Mouse (Mus musculus) neural tube, embryonic 14.5 days (tissue): ENCODE data around the gene Eml2. TPM values are rescaled to one million over a fixed set of nuclear protein-coding genes. Genes with fewer than 3 reads are reported as not detected.
A peak's percentile ranks its signal among the peaks of the same experiment; 100 is the strongest.
"Not testable (repeated sequence)": the region's sequence is repeated elsewhere in the genome, so short reads cannot be mapped to it uniquely, and the experiment has no call there.

ENCODE experiments used
- ATAC-seq: fragments of 200-750 bp; cut with Nextera tagmentation; 2 replicates; pipeline ENCODE4 v1.8.0; 2017; ENCODE audit warnings: low read depth, mild to moderate bottlenecking, moderate TSS enrichment, moderate library complexity
- H3K27ac ChIP-seq: fragments of 300-500 bp; sonication (generic); 2 replicates; pipeline ENCODE4 v1.5.1; 2014; ENCODE audit warnings: low read depth, mild to moderate bottlenecking, control low read depth, low read length, moderate library complexity, mixed read lengths
- H3K27me3 ChIP-seq: fragments of 300-500 bp; sonication (generic); 2 replicates; pipeline ENCODE4 v1.6.1; 2014; ENCODE audit warnings: low read length; ENCODE audit not compliant: control insufficient read depth, insufficient read depth
- H3K36me3 ChIP-seq: fragments of 300-500 bp; sonication (generic); 2 replicates; pipeline ENCODE4 v1.6.1; 2014; ENCODE audit warnings: low read length, mixed read lengths; ENCODE audit not compliant: control insufficient read depth, insufficient read depth
- H3K4me1 ChIP-seq: fragments of 300-500 bp; sonication (generic); 2 replicates; pipeline ENCODE4 v1.6.1; 2014; ENCODE audit warnings: low read length; ENCODE audit not compliant: control insufficient read depth, insufficient read depth
- H3K4me2 ChIP-seq: fragments of 300-500 bp; sonication (generic); 2 replicates; pipeline ENCODE4 v1.6.1; 2014; ENCODE audit warnings: mild to moderate bottlenecking, low read depth, low read length, control low read depth
- H3K4me3 ChIP-seq: fragments of 300-500 bp; sonication (generic); 2 replicates; pipeline ENCODE4 v1.5.1; 2014; ENCODE audit warnings: low read depth, low read length, control low read depth, mixed read lengths
- H3K9ac ChIP-seq: fragments of 300-500 bp; sonication (generic); replicated peaks from 2 replicates; pipeline ENCODE4 v1.6.1; 2014; ENCODE audit warnings: low read depth, mild to moderate bottlenecking, control low read depth, low read length, mixed read lengths
- H3K9me3 ChIP-seq: fragments of 300-500 bp; sonication (generic); 2 replicates; pipeline ENCODE4 v1.6.1; 2016; ENCODE audit warnings: low read length; ENCODE audit not compliant: control insufficient read depth
- WGBS: fragments of 180-500 bp; shearing (Covaris S2); extraction: QIAGEN DNeasy Blood & Tissue Kit; methylation state at CpG from one replicate; pipeline ENCODE4 v1.1.7; 2014; 5-methylcytosine and 5-hydroxymethylcytosine counted together
- polyA plus RNA-seq: library from polyadenylated mRNA; unstranded; fragments of >200 nt; fragmentation: Nextera tagmentation; extraction: Ambion mirVana; gene quantifications from 2 replicates; pipeline ENCODE4 v1.2.1, GENCODE M21; 2014

Gene Eml2
- polyA plus RNA-seq, 1 experiment from 2014 or later: 3.5 TPM

DNA sequence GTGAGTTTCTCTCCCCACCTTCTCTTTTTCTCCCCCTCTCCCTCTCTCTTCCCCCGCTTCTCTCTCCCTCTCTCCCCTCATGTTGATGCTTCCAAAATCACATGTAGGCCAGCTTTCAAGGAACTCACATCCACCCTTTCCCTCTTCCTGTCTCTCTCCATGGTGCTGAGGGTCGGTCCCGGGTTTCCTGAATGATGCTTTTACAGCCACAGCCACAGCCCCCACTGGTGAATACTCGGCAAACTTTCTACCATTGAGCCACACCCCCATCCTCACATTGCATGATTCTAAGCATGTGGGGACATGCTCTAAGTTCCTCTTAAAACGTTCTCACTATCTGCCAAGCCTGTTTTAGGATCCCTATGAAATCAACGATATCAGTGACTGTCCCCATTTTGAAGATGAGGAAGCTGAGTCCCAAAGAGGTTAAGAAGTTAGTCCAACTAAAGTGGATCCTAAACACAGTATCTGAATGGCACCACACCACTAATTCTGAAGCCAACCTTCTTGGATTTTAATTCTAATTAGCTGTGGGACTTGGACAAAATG, 28.6 kb upstream of the Eml2 start:
- Histone ChIP-seq H3K4me1 (peaks cover 14% of the 10 kb centered on the region), H3K9ac (no peak overlapping the region), H3K4me3 (peak overlapping the region; percentile 65; the same call in 1 of the 2 replicates), H3K9me3 (no peaks in the 10 kb centered on the region), H3K27ac (no peak overlapping the region), H3K36me3 (peaks cover 8% of the 10 kb centered on the region), H3K4me2 (peak overlapping the region; percentile 90), H3K27me3 (no peaks in the 10 kb centered on the region)
- no peak for ATAC-seq
- WGBS: 58% methylated on average over 6 of the region's 6 CpGs

DNA sequence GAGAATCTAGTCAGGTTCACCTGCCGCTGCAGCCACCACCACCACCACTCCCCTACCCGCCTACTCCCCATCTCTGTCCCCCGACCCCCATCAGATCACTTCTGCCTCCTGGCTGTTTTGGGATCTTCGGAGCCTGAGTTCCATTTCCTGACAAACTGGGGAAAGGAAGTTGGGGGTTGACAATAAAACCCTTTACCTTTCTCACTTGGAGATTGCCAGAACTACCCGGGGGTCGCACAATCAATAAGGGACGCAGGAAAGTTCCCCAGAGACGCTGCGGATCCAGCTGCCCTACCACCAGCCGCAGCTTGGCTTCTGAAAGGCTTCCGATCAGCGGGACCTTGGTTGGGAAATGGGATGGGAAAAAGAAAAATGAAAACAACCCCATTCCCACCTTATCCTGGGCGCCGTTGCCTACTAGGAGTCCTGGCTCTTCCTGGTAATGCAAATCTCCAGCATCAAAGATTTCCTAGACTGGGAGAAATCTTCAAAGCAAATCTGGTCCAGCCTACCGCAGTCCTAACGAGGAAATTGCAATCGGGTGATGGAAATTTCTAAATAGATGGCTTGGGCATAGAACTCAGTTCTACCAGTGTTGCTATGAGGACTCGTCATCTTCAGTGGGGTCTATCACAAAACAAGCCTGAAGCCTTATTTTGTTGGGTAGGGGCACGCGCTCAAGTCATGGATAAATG, 27.9 kb upstream of the Eml2 start:
- Histone ChIP-seq H3K4me3 (peak overlapping the region; percentile 65), H3K9ac (peak overlapping the region; percentile 33), H3K9me3 (no peaks in the 10 kb centered on the region), H3K27me3 (no peaks in the 10 kb centered on the region), H3K36me3 (peaks cover 13% of the 10 kb centered on the region), H3K27ac (peak overlapping the region; percentile 61), H3K4me1 (peaks cover 14% of the 10 kb centered on the region), H3K4me2 (peak overlapping the region; percentile 90)
- WGBS: 10% methylated on average over 20 of the region's 20 CpGs
- ATAC-seq: no peak

DNA sequence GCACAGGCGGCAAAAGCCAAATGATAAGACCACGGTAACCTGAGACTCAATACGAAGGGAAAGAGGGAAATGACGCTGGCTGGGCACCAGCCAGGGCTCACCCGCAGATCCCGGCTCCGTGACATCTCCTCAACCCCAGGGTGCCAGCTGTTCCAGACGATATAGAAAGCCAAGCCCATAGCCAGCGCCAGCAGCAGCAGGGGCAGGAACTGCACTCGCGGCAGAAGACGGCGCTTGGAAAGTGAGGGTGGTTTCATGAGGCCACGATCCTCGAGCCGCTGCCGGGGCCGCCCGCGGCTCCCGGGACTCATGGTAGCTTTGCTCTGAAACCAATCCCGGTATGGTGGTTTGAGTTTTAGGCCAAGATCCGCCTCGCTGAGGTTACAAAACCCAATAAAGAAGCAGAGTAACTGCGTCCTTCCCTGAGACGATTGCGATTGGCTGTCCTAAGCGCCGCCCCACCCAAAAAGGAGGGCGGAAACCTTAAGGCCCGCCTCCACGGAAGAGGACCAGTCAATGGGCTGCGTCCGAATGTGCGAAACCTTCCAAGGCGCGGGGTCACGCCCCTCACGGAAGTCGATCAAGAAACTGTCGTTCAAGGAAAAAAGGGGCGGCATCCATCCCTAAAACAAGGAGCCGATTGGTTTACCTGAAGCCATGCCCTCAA, 27.2 kb upstream of the Eml2 start, which contains the start of gene Qpctl:
Gene Qpctl (minus strand): TSS at position 417 of the 667 bp plus-strand sequence.
- Histone ChIP-seq H3K36me3 (peaks cover 16% of the 10 kb centered on the region), H3K27ac (peak within 1 kb of the TSS; percentile 61), H3K9ac (peak within 1 kb of the TSS; percentile 67), H3K9me3 (no peaks in the 10 kb centered on the region), H3K4me3 (peak within 1 kb of the TSS; percentile 65), H3K4me2 (peak within 1 kb of the TSS; percentile 90), H3K27me3 (no peaks in the 10 kb centered on the region), H3K4me1 (peaks cover 14% of the 10 kb centered on the region)
- peak; percentile 97 for ATAC-seq
- WGBS: under 1% methylated on average over 43 of the region's 43 CpGs

DNA sequence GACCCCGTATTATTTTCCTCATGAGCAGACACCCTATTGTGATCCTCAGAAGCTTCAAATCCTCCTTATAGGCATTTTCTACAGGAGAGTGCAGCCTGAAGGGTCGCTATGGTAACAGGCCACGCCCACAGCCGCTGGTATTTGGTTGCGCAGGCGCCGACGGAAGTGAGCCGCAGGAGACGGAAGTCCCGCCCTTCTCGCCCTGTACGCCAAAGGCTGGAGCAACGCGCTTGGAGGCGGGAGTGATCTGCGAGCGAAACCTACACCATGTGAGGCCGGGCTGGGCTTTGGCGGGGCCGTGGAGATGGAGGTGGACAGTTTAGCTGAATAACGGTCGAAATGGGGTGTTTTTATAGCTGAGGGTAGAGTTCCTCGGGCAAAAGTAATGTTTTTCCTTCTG, 26.6 kb upstream of the Eml2 start, which contains the start of gene Snrpd2:
Gene Snrpd2 (plus strand): TSS at position 97 of the 400 bp plus-strand sequence.
- no peaks in the 10 kb centered on the region for H3K9me3 ChIP-seq
- peaks cover 14% of the 10 kb centered on the region for H3K4me1 ChIP-seq
- peak within 1 kb of the TSS; percentile 67 for H3K9ac ChIP-seq
- peak; percentile 91 for ATAC-seq
- H3K4me3 ChIP-seq: peak within 1 kb of the TSS; percentile 65
- H3K27ac ChIP-seq: peak within 1 kb of the TSS; percentile 61
- H3K27me3 ChIP-seq: no peaks in the 10 kb centered on the region
- peak within 1 kb of the TSS; percentile 90 for H3K4me2 ChIP-seq
- peaks cover 16% of the 10 kb centered on the region for H3K36me3 ChIP-seq
- WGBS: under 1% methylated on average over 24 of the region's 24 CpGs

DNA sequence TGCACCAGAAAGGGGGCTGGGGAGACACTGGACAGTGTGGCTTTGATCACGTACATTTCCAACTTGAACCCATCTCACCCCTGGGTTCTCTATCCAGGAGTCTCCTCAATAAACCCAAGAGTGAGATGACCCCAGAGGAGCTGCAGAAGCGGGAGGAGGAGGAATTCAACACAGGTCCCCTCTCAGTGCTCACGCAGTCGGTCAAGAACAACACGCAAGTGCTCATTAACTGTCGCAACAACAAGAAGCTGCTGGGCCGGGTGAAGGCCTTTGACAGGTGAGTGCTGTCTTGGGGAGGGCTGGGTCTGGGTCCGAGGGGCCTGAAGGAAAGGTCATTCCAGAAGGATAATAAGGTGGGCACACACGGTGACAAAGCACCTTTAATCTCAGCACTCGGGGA, 25.1 kb upstream of the Eml2 start:
- not testable (repeated sequence) for H3K4me3 ChIP-seq, H3K27ac ChIP-seq, H3K4me2 ChIP-seq, H3K27me3 ChIP-seq, H3K9ac ChIP-seq, H3K9me3 ChIP-seq, ATAC-seq
- 92% methylated on average over 10 of the region's 10 CpGs for WGBS
- H3K4me1 ChIP-seq: peaks cover 14% of the 10 kb centered on the region
- peaks cover 16% of the 10 kb centered on the region for H3K36me3 ChIP-seq

DNA sequence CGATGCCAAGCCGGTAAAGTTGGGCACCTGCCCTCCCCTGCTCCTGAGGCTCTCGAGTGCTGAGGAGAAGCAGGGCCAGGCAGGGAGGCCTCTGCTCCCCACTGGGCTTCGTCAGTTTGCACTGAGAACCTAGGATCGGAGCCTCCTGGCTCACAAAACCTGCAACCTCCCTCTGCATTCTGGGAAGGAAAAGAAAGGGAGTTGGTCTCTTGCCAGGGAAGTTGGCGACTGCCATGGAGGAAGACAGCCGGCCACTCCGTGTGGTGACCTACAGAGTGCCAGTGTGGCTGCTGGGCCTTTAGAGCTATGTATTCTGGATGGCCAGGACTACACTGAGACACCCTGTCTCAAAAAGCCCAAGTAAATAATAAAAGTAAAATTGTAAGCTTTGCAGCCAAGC, 21.4 kb upstream of the Eml2 start:
- peaks cover 5% of the 10 kb centered on the region; the same call in 1 of the 2 replicates for H3K27me3 ChIP-seq
- H3K9ac ChIP-seq: no peak overlapping the region
- no peak overlapping the region for H3K27ac ChIP-seq
- no peak for ATAC-seq
- H3K4me3 ChIP-seq: no peak overlapping the region
- no peaks in the 10 kb centered on the region for H3K9me3 ChIP-seq
- peaks cover 16% of the 10 kb centered on the region for H3K36me3 ChIP-seq
- peaks cover 10% of the 10 kb centered on the region for H3K4me1 ChIP-seq
- 75% methylated on average over 8 of the region's 8 CpGs for WGBS
- no peak overlapping the region for H3K4me2 ChIP-seq

DNA sequence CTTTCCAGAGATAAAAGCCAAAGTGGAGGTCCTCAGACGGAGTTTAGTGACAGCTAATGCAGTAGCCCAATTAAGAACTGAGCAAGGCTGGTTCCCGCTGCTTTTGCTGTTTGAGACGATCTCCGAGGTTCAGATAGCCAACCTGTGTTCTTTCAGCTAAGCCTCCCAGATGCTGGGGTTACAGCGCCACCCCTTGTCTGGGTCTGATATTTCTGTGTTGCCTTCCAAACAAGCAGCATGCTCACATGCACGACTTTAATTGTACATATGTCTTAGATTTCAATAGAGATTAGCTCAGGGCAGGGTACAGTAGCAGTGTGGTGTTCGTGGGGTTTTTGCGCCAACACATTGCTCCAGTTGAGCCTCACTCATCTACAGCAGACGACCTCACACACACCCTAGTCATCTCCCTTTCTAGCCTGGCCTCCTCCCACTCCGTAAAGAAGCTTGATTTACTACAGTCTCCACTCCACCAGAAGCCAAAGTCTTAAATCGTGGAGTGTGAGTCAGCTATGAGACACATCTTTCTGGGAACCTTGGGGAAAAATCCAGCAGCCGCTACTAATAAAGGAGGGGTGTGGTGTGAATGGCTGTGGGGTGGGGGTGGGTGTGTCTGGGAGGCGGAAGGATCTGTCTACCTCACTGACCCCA, 20.3 kb upstream of the Eml2 start:
- Histone ChIP-seq H3K36me3 (peaks cover 16% of the 10 kb centered on the region), H3K4me3 (no peak overlapping the region), H3K4me1 (peaks cover 7% of the 10 kb centered on the region), H3K27ac (no peak overlapping the region), H3K9ac (no peak overlapping the region), H3K9me3 (no peaks in the 10 kb centered on the region), H3K4me2 (no peak overlapping the region), H3K27me3 (peaks cover 9% of the 10 kb centered on the region; the same call in 1 of the 2 replicates)
- no peak for ATAC-seq
- 54% methylated on average over 13 of the region's 13 CpGs for WGBS

DNA sequence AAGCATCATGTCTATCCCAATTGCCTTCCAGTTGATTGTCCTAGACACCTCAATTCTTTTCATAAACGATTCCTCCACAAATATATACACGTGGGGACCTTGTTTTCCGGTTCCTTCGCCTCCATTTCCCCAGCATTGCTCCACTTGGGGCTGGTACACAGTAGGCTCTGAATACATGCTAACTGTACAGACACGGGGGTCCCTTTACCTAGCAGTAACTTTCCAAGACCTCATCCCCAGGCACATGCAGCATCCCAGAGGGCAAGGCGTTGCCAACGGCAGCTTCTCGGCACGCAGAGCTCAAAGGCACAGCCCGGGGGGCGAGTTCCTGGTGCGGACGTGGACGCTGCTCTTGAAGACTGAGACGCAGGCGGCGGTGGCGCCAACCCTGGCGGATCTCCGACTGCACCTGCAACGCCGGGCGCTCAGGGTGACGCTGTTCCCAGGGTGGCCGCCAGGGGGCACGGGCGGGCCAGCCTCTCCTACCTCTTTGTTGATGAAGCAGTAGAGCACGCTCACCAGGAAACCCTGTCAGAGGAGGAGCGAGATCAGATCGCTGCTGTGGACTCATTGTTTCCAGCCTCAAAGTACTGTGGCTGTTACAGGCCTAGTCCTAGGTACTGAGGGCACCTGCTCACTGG, 18.9 kb upstream of the Eml2 start:
- 6% methylated on average over 30 of the region's 30 CpGs for WGBS
- Histone ChIP-seq H3K4me3 (no peak overlapping the region), H3K4me2 (peak overlapping the region; percentile 24), H3K27me3 (peaks cover 10% of the 10 kb centered on the region; the same call in 1 of the 2 replicates), H3K27ac (peak overlapping the region; percentile 41), H3K4me1 (peaks cover 7% of the 10 kb centered on the region), H3K9ac (0 out of 2 replicates have a peak overlapping the region, but pooled peaks have one; percentile 12), H3K9me3 (no peaks in the 10 kb centered on the region), H3K36me3 (peaks cover 8% of the 10 kb centered on the region)
- ATAC-seq: peak; percentile 74
